Mouse (Mus musculus): ENCODE measurements at regions not wholly inside any gene's neighbourhood (a gene's known extent, or its start where the extent isn't known, plus 50 kb on each side); places are given as distances from the start of the nearest gene placed in this dataset.

DNA sequence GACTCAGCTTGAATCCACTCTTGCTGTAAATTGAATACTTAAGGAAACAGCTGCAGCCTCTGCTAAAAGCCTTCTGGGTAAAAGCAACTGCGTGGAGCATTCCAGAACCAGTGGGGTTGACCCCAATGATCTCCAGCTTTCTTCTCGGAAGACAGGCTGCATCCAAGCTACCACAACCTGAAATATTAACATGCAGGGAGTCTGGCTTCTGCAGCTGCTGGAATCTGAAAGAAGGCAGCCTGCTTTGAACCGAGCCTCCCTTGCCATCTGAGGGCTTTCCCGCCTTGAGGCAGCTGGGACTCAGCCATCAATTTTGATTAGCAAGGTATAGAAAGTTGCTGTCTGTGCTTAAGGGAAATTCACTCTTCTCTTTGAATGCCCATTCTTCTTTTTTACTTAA, 261.6 kb upstream of the Adcy2 start:
- H3K4me2 ChIP-seq (ENCODE audit: low read length): no peak overlapping the region
- DNase-seq (ENCODE audit: low spot score): no peak
- H3K9ac ChIP-seq (ENCODE audit: low read length): no peak overlapping the region
- WGBS: 49% methylated on average over 4 of the region's 4 CpGs
- H3K9me3 ChIP-seq (replicated peaks; ENCODE audit: control insufficient read depth, low read length): 0 out of 2 replicates have a peak, but pooled peaks cover 4% of the 10 kb centered on the region
- ATAC-seq: peak; percentile 59
- no peaks in the 10 kb centered on the region for H3K36me3 ChIP-seq (ENCODE audit: control insufficient read depth, insufficient read depth, low read length)
- no peaks in the 10 kb centered on the region for H3K4me1 ChIP-seq (ENCODE audit: control insufficient read depth, insufficient read depth, low read length)
- no peaks in the 10 kb centered on the region for H3K27me3 ChIP-seq (replicated peaks; ENCODE audit: control insufficient read depth, insufficient read depth, low read length)
- no peak overlapping the region for H3K4me3 ChIP-seq (ENCODE audit: low read depth, low read length)
- H3K27ac ChIP-seq (ENCODE audit: low read depth, low read length): no peak overlapping the region

DNA sequence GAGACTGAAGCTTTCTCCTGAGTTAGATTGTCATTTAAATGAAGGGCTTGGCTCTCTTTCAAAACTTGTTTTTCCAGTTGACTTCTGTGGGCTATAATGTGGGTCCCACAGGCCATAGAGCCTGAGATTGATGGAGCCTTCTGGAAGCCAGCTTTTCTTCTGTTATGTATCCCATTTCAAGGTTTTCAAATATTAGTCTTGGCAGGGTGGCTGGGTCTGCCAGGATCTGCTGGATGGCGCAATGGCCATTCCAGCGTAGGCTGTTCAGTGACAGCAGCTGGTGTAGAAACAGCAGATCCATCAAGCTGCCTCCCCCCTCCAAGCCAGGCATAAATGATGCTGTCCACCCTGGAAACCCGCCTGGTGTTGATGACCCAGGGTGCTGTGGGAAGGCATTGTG, 264.4 kb upstream of the Adcy2 start:
- no peaks in the 10 kb centered on the region for H3K36me3 ChIP-seq (ENCODE audit: control insufficient read depth, insufficient read depth, low read length)
- no peaks in the 10 kb centered on the region for H3K9me3 ChIP-seq (replicated peaks; ENCODE audit: control insufficient read depth, low read length)
- 68% methylated on average over 3 of the region's 3 CpGs for WGBS
- ATAC-seq: no peak
- no peak overlapping the region for H3K4me2 ChIP-seq (ENCODE audit: low read length)
- H3K9ac ChIP-seq (ENCODE audit: low read length): no peak overlapping the region
- no peak overlapping the region for H3K27ac ChIP-seq (ENCODE audit: low read depth, low read length)
- peak; percentile 34 for DNase-seq (ENCODE audit: low spot score)
- no peak overlapping the region for H3K4me3 ChIP-seq (ENCODE audit: low read depth, low read length)
- no peaks in the 10 kb centered on the region for H3K4me1 ChIP-seq (ENCODE audit: control insufficient read depth, insufficient read depth, low read length)
- H3K27me3 ChIP-seq (replicated peaks; ENCODE audit: control insufficient read depth, insufficient read depth, low read length): no peaks in the 10 kb centered on the region

DNA sequence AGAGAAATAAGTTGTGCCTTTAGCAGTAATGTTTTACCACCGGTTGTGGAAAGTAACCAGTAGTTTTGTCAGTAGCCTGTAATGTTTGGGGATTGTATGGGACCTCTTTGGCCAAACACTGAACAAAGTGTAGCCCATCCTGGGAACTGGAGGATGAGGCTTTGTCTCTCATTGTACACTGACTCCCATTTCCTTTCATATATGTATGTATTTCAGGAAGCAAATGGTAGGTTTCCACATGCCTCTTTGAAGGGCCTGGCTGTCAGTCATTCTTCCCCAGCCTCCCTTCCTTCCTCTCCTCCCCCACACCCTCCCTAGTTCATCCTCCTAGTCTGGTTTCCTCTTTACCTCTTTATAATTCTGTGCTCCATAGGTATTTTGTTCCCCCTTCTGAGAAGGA, 266.7 kb upstream of the Adcy2 start:
- Histone ChIP-seq H3K36me3 (ENCODE audit: control insufficient read depth, insufficient read depth, low read length) (no peaks in the 10 kb centered on the region), H3K27ac (ENCODE audit: low read depth, low read length) (no peak overlapping the region), H3K4me2 (ENCODE audit: low read length) (no peak overlapping the region), H3K9ac (ENCODE audit: low read length) (no peak overlapping the region), H3K27me3 (replicated peaks; ENCODE audit: control insufficient read depth, insufficient read depth, low read length) (no peaks in the 10 kb centered on the region), H3K4me3 (ENCODE audit: low read depth, low read length) (no peak overlapping the region), H3K9me3 (replicated peaks; ENCODE audit: control insufficient read depth, low read length) (no peaks in the 10 kb centered on the region), H3K4me1 (ENCODE audit: control insufficient read depth, insufficient read depth, low read length) (no peaks in the 10 kb centered on the region)
- WGBS: 81% methylated on average over 1 of the region's 1 CpGs
- ATAC-seq (no peak), DNase-seq (ENCODE audit: low spot score) (no peak)

DNA sequence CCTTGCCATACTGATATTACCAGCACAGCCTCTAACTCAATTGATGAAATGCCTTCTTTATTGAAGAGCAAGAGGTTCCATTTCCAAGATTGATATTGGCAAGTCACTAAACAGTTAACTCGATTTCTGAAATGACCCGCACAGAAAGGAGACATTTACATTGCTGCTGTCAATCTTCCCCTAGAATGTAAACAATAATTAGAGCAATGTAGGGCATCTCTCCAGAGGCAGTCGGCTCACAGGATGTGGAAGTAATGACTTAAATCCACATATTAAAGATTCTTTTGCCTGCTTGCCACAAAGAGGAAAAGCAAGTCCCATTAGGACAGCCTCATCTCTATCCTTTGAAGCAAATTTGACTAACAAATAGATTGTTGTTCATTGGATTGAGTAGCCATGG, 261.0 kb upstream of the Nsun2 start:
- Histone ChIP-seq H3K36me3 (ENCODE audit: control insufficient read depth, insufficient read depth, low read length) (no peaks in the 10 kb centered on the region), H3K27me3 (replicated peaks; ENCODE audit: control insufficient read depth, insufficient read depth, low read length) (no peaks in the 10 kb centered on the region), H3K4me1 (ENCODE audit: control insufficient read depth, insufficient read depth, low read length) (0 out of 2 replicates have a peak, but pooled peaks cover 3% of the 10 kb centered on the region), H3K4me2 (ENCODE audit: low read length) (no peak overlapping the region), H3K4me3 (ENCODE audit: low read depth, low read length) (no peak overlapping the region), H3K9me3 (replicated peaks; ENCODE audit: control insufficient read depth, low read length) (no peaks in the 10 kb centered on the region), H3K9ac (ENCODE audit: low read length) (no peak overlapping the region), H3K27ac (ENCODE audit: low read depth, low read length) (no peak overlapping the region)
- peak; percentile 44 for DNase-seq (ENCODE audit: low spot score)
- 24% methylated on average over 3 of the region's 3 CpGs for WGBS
- ATAC-seq: peak; percentile 58

DNA sequence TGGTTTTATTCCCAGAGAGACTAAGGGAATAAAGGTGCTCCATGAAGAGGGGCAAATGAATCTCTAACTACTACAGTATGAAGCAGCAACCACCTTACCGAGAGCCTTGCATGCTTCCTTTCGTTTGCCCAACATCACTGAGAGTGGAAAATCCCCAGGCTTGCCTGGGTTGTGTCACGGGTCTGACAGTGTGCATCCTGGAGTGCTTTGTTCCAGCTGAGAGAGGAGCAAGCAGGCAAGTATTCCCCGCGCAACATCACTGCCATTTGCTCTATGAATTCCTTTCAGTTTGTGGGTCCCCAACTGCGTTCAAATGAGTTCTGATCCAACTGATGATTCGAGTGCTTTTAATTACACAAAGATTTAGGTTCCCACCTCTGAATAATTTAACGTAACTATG, 253.9 kb upstream of the Nsun2 start:
- Histone ChIP-seq H3K9me3 (replicated peaks; ENCODE audit: control insufficient read depth, low read length) (no peaks in the 10 kb centered on the region), H3K4me1 (ENCODE audit: control insufficient read depth, insufficient read depth, low read length) (no peaks in the 10 kb centered on the region), H3K36me3 (ENCODE audit: control insufficient read depth, insufficient read depth, low read length) (no peaks in the 10 kb centered on the region), H3K9ac (ENCODE audit: low read length) (no peak overlapping the region), H3K4me2 (ENCODE audit: low read length) (no peak overlapping the region), H3K27ac (ENCODE audit: low read depth, low read length) (no peak overlapping the region), H3K4me3 (ENCODE audit: low read depth, low read length) (no peak overlapping the region), H3K27me3 (replicated peaks; ENCODE audit: control insufficient read depth, insufficient read depth, low read length) (no peaks in the 10 kb centered on the region)
- 85% methylated on average over 8 of the region's 8 CpGs for WGBS
- ATAC-seq: no peak
- no peak for DNase-seq (ENCODE audit: low spot score)

DNA sequence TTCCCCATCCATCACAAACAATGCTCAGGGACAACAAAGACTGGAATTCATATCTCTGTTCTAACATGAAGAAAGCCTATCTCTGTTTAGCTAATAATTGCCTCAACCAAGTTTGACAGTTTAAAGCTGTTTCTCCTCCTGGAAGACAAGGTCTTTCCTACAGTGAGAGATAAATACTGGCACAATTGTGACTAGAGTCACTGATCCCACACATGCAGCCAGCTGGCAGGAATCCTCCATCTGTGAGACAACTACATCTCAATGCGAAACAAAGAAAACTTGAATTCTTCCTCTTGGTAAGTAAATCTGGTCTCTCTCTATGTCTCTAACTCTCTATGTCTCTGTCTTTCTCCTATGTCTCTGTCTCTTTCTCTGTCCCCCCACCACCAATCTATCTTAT, 239.1 kb upstream of the Nsun2 start:
- Histone ChIP-seq H3K4me2 (ENCODE audit: low read length) (no peak overlapping the region), H3K27ac (ENCODE audit: low read depth, low read length) (no peak overlapping the region), H3K9me3 (replicated peaks; ENCODE audit: control insufficient read depth, low read length) (0 out of 2 replicates have a peak, but pooled peaks cover 3% of the 10 kb centered on the region), H3K36me3 (ENCODE audit: control insufficient read depth, insufficient read depth, low read length) (no peaks in the 10 kb centered on the region), H3K4me1 (ENCODE audit: control insufficient read depth, insufficient read depth, low read length) (no peaks in the 10 kb centered on the region), H3K9ac (ENCODE audit: low read length) (no peak overlapping the region), H3K27me3 (replicated peaks; ENCODE audit: control insufficient read depth, insufficient read depth, low read length) (no peaks in the 10 kb centered on the region), H3K4me3 (ENCODE audit: low read depth, low read length) (no peak overlapping the region)
- no peak for ATAC-seq
- peak; percentile 24 for DNase-seq (ENCODE audit: low spot score)
- 83% methylated on average over 1 of the region's 1 CpGs for WGBS

DNA sequence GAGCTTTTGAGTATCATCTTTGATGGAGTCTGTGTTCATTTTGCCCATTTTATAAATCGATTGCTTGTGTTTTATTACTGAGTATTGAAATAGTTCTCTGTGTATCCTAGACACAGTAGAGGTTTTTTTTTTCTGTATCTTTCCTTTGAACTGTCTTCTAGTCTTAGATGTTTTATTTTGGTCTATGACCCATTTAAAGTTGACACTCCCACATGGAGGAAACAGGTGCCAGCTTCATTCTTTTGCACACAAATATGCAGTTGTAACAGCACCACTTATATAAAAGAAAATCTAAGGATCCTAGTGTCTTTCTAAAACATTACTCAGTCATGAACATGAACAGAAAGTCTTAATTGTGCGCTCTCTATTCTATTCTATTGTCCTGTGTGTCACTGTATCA, 230.2 kb upstream of the Nsun2 start:
- 88% methylated on average over 2 of the region's 2 CpGs for WGBS
- Histone ChIP-seq H3K9ac (ENCODE audit: low read length) (no peak overlapping the region), H3K9me3 (replicated peaks; ENCODE audit: control insufficient read depth, low read length) (no peaks in the 10 kb centered on the region), H3K4me1 (ENCODE audit: control insufficient read depth, insufficient read depth, low read length) (no peaks in the 10 kb centered on the region), H3K27me3 (replicated peaks; ENCODE audit: control insufficient read depth, insufficient read depth, low read length) (no peaks in the 10 kb centered on the region), H3K4me2 (ENCODE audit: low read length) (no peak overlapping the region), H3K27ac (ENCODE audit: low read depth, low read length) (no peak overlapping the region), H3K36me3 (ENCODE audit: control insufficient read depth, insufficient read depth, low read length) (no peaks in the 10 kb centered on the region), H3K4me3 (ENCODE audit: low read depth, low read length) (no peak overlapping the region)
- DNase-seq (ENCODE audit: low spot score) (no peak), ATAC-seq (no peak)

DNA sequence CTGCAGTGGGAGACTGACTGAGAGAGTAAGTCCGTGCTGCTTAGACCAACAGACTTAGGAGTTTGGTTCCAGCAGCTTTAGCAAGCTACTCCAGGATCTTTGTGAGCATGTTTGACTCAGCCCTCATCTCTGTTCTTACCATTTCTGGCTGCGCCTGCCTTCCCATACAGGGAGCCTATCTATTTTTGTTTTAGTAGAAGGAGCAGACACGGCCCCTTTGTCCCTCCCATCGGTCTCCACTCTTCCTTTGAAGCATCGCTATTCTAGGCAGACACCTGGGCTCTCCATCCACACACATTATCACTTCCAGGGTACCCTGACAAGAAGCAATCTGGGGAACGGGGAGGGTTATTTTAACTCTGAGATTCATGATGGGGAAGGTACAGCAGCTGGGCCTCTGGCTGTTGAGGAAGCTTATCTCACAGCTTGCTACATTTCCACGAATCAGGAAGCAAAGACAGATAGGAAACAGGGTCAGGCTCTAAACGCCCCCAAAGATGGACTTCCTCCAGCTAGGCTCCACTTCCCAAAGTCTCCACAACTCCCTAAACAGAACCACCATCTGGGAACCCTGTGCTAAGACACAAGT, 203.0 kb upstream of the Nsun2 start:
- H3K9ac ChIP-seq (ENCODE audit: low read length): no peak overlapping the region
- H3K4me1 ChIP-seq (ENCODE audit: control insufficient read depth, insufficient read depth, low read length): no peaks in the 10 kb centered on the region; the same call in 1 of the 2 replicates
- H3K27ac ChIP-seq (ENCODE audit: low read depth, low read length): no peak overlapping the region
- H3K4me3 ChIP-seq (ENCODE audit: low read depth, low read length): no peak overlapping the region
- H3K4me2 ChIP-seq (ENCODE audit: low read length): no peak overlapping the region
- 84% methylated on average over 8 of the region's 8 CpGs for WGBS
- ATAC-seq (no peak), DNase-seq (ENCODE audit: low spot score) (no peak)
- H3K36me3 ChIP-seq (ENCODE audit: control insufficient read depth, insufficient read depth, low read length): no peaks in the 10 kb centered on the region
- H3K27me3 ChIP-seq (replicated peaks; ENCODE audit: control insufficient read depth, insufficient read depth, low read length): no peaks in the 10 kb centered on the region
- H3K9me3 ChIP-seq (replicated peaks; ENCODE audit: control insufficient read depth, low read length): no peaks in the 10 kb centered on the region

DNA sequence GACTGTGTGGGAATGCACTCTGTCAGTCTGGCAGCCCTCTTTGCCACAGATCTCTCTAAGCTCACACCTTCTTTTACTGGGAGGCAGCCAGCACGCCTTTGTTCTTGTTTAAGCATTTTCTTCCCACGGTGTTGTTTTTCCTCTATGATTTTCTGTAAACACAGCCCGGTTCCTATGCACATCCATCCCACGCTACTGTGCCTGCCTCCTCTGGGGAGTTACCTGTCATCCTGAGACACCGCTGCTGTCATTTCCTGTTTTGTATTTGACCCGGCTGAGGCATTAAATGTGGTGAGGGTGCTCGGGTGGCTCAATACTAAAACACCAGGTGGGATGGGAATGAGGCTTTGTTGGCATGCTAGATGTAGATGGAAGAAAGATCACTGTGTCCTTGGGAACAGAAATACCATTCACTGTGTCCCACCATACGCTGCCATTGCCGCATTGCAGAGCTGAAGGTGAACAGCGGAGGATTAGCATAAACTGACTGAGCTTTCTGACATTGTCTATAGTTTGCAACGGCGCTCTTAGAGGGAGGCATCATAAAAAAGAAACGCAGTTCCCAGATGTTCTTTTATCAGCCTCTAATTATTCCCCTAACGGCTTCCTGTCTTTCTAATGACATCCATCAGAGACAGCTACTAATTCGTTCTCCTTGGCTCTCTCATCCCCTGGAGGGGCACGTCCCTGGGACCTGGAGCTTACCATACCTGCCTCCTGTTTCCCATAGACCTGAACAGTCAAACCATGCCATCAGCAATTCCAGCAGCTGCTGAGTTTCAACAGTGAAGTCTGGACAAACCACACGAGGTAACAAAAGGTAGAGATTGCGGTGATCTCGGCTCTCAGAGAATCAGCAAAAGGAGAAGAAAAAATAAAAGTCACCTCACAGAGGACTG, 201.8 kb upstream of the Nsun2 start:
- Histone ChIP-seq H3K27ac (ENCODE audit: low read depth, low read length) (0 out of 2 replicates have a peak overlapping the region, but pooled peaks have one; percentile 21), H3K4me2 (ENCODE audit: low read length) (no peak overlapping the region)
- 44% methylated on average over 19 of the region's 19 CpGs for WGBS

More for the DNA sequence above, 201.8 kb upstream of the Nsun2 start:
- H3K4me1 ChIP-seq (ENCODE audit: control insufficient read depth, insufficient read depth, low read length): no peaks in the 10 kb centered on the region; the same call in 1 of the 2 replicates
- H3K9ac ChIP-seq (ENCODE audit: low read length): no peak overlapping the region
- H3K9me3 ChIP-seq (replicated peaks; ENCODE audit: control insufficient read depth, low read length): no peaks in the 10 kb centered on the region
- H3K36me3 ChIP-seq (ENCODE audit: control insufficient read depth, insufficient read depth, low read length): no peaks in the 10 kb centered on the region
- peak; percentile 42; the same call in 1 of the 2 replicates for ATAC-seq
- no peak overlapping the region for H3K4me3 ChIP-seq (ENCODE audit: low read depth, low read length)
- peak; percentile 22 for DNase-seq (ENCODE audit: low spot score)
- H3K27me3 ChIP-seq (replicated peaks; ENCODE audit: control insufficient read depth, insufficient read depth, low read length): no peaks in the 10 kb centered on the region

Data from forebrain, embryonic 14.5 days (tissue).